In the genomic region with DNA sequence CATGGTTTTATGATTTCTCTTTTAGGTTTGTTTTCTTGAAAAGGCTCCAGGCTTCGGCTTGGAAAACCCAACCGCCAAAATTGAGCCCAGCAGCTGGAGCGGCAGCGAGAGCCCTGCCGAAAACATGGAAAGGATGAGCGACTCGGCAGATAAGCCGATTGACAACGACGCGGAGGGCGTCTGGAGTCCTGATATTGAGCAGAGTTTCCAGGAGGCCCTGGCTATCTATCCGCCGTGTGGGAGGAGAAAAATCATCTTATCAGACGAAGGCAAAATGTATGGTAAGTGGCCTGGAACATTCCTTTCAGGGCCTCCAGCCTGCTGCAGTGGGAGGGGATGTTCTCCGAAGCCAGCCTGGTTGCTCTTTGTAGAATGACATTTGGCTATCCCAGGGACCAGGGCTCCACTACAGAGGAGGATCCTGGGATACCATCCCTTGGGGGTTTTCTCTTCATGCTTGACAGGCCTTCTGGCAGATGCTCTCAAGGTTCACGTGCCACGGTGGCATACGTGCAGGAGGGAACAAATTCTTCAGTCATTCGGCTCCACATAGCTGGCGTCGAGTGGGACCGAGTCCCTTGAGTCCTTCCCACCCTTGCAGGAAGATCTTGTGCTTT, we compare ENCODE assay signal across 12 mouse cellular contexts.
DNase-seq lines count a peak whose midpoint lies in the region; ATAC-seq lines count a peak whose summit lies in the region.
"Had no signal": no experiment of that assay in that cellular context is flagged by ENCODE, and none has a peak within 500 bp of the region (broad histone marks: within the 10 kb centered on the region; RNA-seq: fewer than 3 reads in every experiment).

No protein-coding gene starts in this region.

- no peak for DNase-seq in embryonic facial prominence, embryonic 10.5 days (ENCODE audit: low spot score)
- DNase-seq in heart, postnatal 10 days = no peak
- no peak for DNase-seq in midbrain, embryonic 14.5 days
- no peak for DNase-seq in midbrain, embryonic 11.5 days (ENCODE audit: low spot score, missing footprints)
- DNase-seq: cerebellum, adult 9-10 months; gastrocnemius, postnatal 10 days had no signal

- H3K9ac ChIP-seq in embryonic facial prominence, embryonic 13.5 days = no peak overlapping the region
- H3K9ac ChIP-seq in heart, embryonic 13.5 days = peak overlapping the region; percentile 48; the same call in 1 of the 2 replicates
- no peak overlapping the region for H3K9ac ChIP-seq in midbrain, embryonic 14.5 days (replicated peaks; ENCODE audit: low read length)
- no peak overlapping the region for H3K9ac ChIP-seq in midbrain, embryonic 11.5 days (ENCODE audit: low read length)
- no peak overlapping the region for H3K9ac ChIP-seq in hindbrain, embryonic 13.5 days
- H3K9ac ChIP-seq in liver, embryonic 12.5 days = no peak overlapping the region
- H3K9ac ChIP-seq: lung, embryonic 15.5 days had no signal

- intact Hi-C loops in heart, postnatal 10 days (cut with DNase I) = loop anchor here (2.0 kb wide), 1 partner anchor 73 kb away; no protein-coding TSS in a partner anchor

- H3K27me3 ChIP-seq in embryonic facial prominence, embryonic 13.5 days = no peaks in the 10 kb centered on the region
- no peaks in the 10 kb centered on the region for H3K27me3 ChIP-seq in embryonic facial prominence, embryonic 10.5 days (replicated peaks; ENCODE audit: low read depth, poor library complexity, severe bottlenecking)
- H3K27me3 ChIP-seq in heart, embryonic 13.5 days (replicated peaks) = no peaks in the 10 kb centered on the region
- no peaks in the 10 kb centered on the region for H3K27me3 ChIP-seq in midbrain, embryonic 14.5 days (ENCODE audit: control insufficient read depth, insufficient read depth, low read length)
- no peaks in the 10 kb centered on the region for H3K27me3 ChIP-seq in midbrain, embryonic 11.5 days (ENCODE audit: control insufficient read depth, insufficient read depth, low read length)
- H3K27me3 ChIP-seq in hindbrain, embryonic 13.5 days = peaks cover 5% of the 10 kb centered on the region; the same call in 1 of the 2 replicates
- no peaks in the 10 kb centered on the region; the same call in none of the 2 replicates for H3K27me3 ChIP-seq in liver, embryonic 12.5 days (replicated peaks)
- H3K27me3 ChIP-seq: lung, embryonic 15.5 days had no signal

- no peak for ATAC-seq in embryonic facial prominence, embryonic 13.5 days (ENCODE audit: insufficient number of reproducible peaks, insufficient read depth, low FRiP score, low TSS enrichment, low read depth)
- no peak for ATAC-seq in heart, embryonic 13.5 days (ENCODE audit: extremely low read depth, insufficient number of reproducible peaks, low FRiP score, low TSS enrichment)
- no peak for ATAC-seq in midbrain, embryonic 14.5 days (ENCODE audit: low FRiP score, low TSS enrichment)
- ATAC-seq in midbrain, embryonic 11.5 days (ENCODE audit: low FRiP score) = no peak
- ATAC-seq in hindbrain, embryonic 13.5 days (ENCODE audit: low FRiP score) = no peak
- ATAC-seq in liver, embryonic 12.5 days = no peak

- peaks cover 79% of the 10 kb centered on the region for H3K4me1 ChIP-seq in embryonic facial prominence, embryonic 13.5 days
- peaks cover 88% of the 10 kb centered on the region for H3K4me1 ChIP-seq in embryonic facial prominence, embryonic 10.5 days
- peaks cover 100% of the 10 kb centered on the region for H3K4me1 ChIP-seq in heart, embryonic 13.5 days
- peaks cover 20% of the 10 kb centered on the region for H3K4me1 ChIP-seq in midbrain, embryonic 14.5 days (ENCODE audit: control insufficient read depth, insufficient read depth, low read length)
- H3K4me1 ChIP-seq in midbrain, embryonic 11.5 days (ENCODE audit: control insufficient read depth, insufficient read depth, low read length) = peaks cover 28% of the 10 kb centered on the region
- peaks cover 59% of the 10 kb centered on the region for H3K4me1 ChIP-seq in hindbrain, embryonic 13.5 days (replicated peaks)
- H3K4me1 ChIP-seq in liver, embryonic 12.5 days = 0 out of 2 replicates have a peak, but pooled peaks cover 18% of the 10 kb centered on the region

- H3K27ac ChIP-seq in embryonic facial prominence, embryonic 13.5 days = peak overlapping the region; percentile 22; the same call in 1 of the 2 replicates
- H3K27ac ChIP-seq in embryonic facial prominence, embryonic 10.5 days (replicated peaks) = no peak overlapping the region
- peak overlapping the region; percentile 91 for H3K27ac ChIP-seq in heart, embryonic 13.5 days (replicated peaks)
- H3K27ac ChIP-seq in midbrain, embryonic 14.5 days (replicated peaks; ENCODE audit: low read depth, low read length) = 0 out of 2 replicates have a peak overlapping the region, but pooled peaks have one; percentile 26
- H3K27ac ChIP-seq in midbrain, embryonic 11.5 days (ENCODE audit: low read depth, low read length) = no peak overlapping the region; the same call in 1 of the 2 replicates
- H3K27ac ChIP-seq in hindbrain, embryonic 13.5 days = peak overlapping the region; percentile 67
- no peak overlapping the region for H3K27ac ChIP-seq in liver, embryonic 12.5 days
- H3K27ac ChIP-seq: kidney, postnatal 0 days had no signal

- 89% methylated on average over 23 of the region's 23 CpGs for WGBS in embryonic facial prominence, embryonic 13.5 days
- WGBS in embryonic facial prominence, embryonic 10.5 days = 91% methylated on average over 23 of the region's 23 CpGs
- 25% methylated on average over 23 of the region's 23 CpGs for WGBS in heart, embryonic 13.5 days
- whole genome bisulfite sequencing in midbrain, embryonic 14.5 days = 74% methylated on average over 23 of the region's 23 CpGs
- 86% methylated on average over 23 of the region's 23 CpGs for WGBS in midbrain, embryonic 11.5 days
- WGBS in hindbrain, embryonic 13.5 days = 71% methylated on average over 23 of the region's 23 CpGs
- WGBS in liver, embryonic 12.5 days (ENCODE audit: insufficient replicate concordance) = 48% methylated on average over 23 of the region's 23 CpGs

- H3K4me3 ChIP-seq in embryonic facial prominence, embryonic 13.5 days = no peak overlapping the region
- no peak overlapping the region for H3K4me3 ChIP-seq in embryonic facial prominence, embryonic 10.5 days
- no peak overlapping the region for H3K4me3 ChIP-seq in heart, embryonic 13.5 days
- H3K4me3 ChIP-seq in midbrain, embryonic 14.5 days (replicated peaks; ENCODE audit: low read depth, low read length) = no peak overlapping the region
- H3K4me3 ChIP-seq in midbrain, embryonic 11.5 days (ENCODE audit: low read depth, low read length) = no peak overlapping the region
- no peak overlapping the region for H3K4me3 ChIP-seq in hindbrain, embryonic 13.5 days
- no peak overlapping the region for H3K4me3 ChIP-seq in liver, embryonic 12.5 days
- H3K4me3 ChIP-seq: lung, embryonic 15.5 days had no signal

- no peaks in the 10 kb centered on the region for H3K9me3 ChIP-seq in embryonic facial prominence, embryonic 13.5 days
- no peaks in the 10 kb centered on the region for H3K9me3 ChIP-seq in embryonic facial prominence, embryonic 10.5 days
- H3K9me3 ChIP-seq in heart, embryonic 13.5 days = no peaks in the 10 kb centered on the region
- H3K9me3 ChIP-seq in midbrain, embryonic 14.5 days (ENCODE audit: control insufficient read depth, low read length) = no peaks in the 10 kb centered on the region
- H3K9me3 ChIP-seq in midbrain, embryonic 11.5 days (ENCODE audit: control insufficient read depth, low read length) = no peaks in the 10 kb centered on the region
- H3K9me3 ChIP-seq in hindbrain, embryonic 13.5 days = no peaks in the 10 kb centered on the region
- H3K9me3 ChIP-seq in liver, embryonic 12.5 days (replicated peaks) = no peaks in the 10 kb centered on the region
- H3K9me3 ChIP-seq: lung, embryonic 15.5 days had no signal

- H3K36me3 ChIP-seq in embryonic facial prominence, embryonic 13.5 days = peaks cover 10% of the 10 kb centered on the region
- H3K36me3 ChIP-seq in embryonic facial prominence, embryonic 10.5 days (replicated peaks) = peaks cover 22% of the 10 kb centered on the region
- H3K36me3 ChIP-seq in heart, embryonic 13.5 days = peaks cover 6% of the 10 kb centered on the region; the same call in 1 of the 2 replicates
- H3K36me3 ChIP-seq in midbrain, embryonic 14.5 days (ENCODE audit: control insufficient read depth, insufficient read depth, low read length) = no peaks in the 10 kb centered on the region
- H3K36me3 ChIP-seq in midbrain, embryonic 11.5 days (ENCODE audit: control insufficient read depth, insufficient read depth, low read length) = no peaks in the 10 kb centered on the region
- no peaks in the 10 kb centered on the region for H3K36me3 ChIP-seq in hindbrain, embryonic 13.5 days
- H3K36me3 ChIP-seq in liver, embryonic 12.5 days = no peaks in the 10 kb centered on the region
- H3K36me3 ChIP-seq: lung, embryonic 15.5 days had no signal

- no peak overlapping the region for H3K4me2 ChIP-seq in embryonic facial prominence, embryonic 13.5 days
- H3K4me2 ChIP-seq in heart, embryonic 13.5 days = peak overlapping the region; percentile 37
- no peak overlapping the region for H3K4me2 ChIP-seq in midbrain, embryonic 14.5 days (ENCODE audit: low read length)
- no peak overlapping the region for H3K4me2 ChIP-seq in midbrain, embryonic 11.5 days
- H3K4me2 ChIP-seq in hindbrain, embryonic 13.5 days = no peak overlapping the region
- no peak overlapping the region for H3K4me2 ChIP-seq in liver, embryonic 12.5 days
- H3K4me2 ChIP-seq: lung, embryonic 15.5 days had no signal

Comparison
In these comparisons a context has a peak if more than half of its experiments do, and no peak if none do; other contexts are left out.
1. H3K27ac ChIP-seq: peak in embryonic facial prominence, embryonic 13.5 days (single experiment), heart, embryonic 13.5 days (single experiment), midbrain, embryonic 14.5 days (single experiment) and hindbrain, embryonic 13.5 days (single experiment); none in embryonic facial prominence, embryonic 10.5 days (single experiment), midbrain, embryonic 11.5 days (single experiment) and liver, embryonic 12.5 days (single experiment).